Mouse (Mus musculus) layer of hippocampus, adult 9-10 months (tissue): ENCODE data around the gene Upf3b.
A peak's percentile ranks its signal among the peaks of the same experiment; 100 is the strongest.
"Not testable (repeated sequence)": the region's sequence is repeated elsewhere in the genome, so short reads cannot be mapped to it uniquely, and the experiment has no call there.

Experiments used
- DNase-seq: peaks from one replicate; pipeline ENCODE4 v3.0.0; 2022; ENCODE audit warnings: low spot score

Gene Upf3b

GRCm38 (mm10) chrX:37110193-37110880 is at the start of gene Upf3b:
Upf3b (minus strand) TSS chrX:37110322.
- DNase-seq = peak; percentile 76

DNA sequence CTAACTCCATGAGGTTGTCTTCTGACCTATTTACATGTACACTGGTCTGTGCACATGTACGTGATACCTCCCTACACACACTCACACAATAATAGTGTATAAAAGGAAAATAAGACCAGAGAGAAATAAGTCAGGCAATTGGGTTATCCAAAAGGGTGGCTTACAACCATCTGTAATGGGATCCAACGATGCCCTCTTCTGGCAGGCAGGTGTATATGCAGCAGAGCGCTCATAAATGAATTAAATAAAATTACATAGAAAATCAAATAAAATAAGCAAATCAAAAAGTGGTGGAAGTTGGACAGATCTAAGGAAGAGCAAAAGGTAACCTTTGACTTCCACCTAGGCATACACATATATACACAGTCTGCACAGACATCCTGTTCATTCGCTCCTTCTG is 47.7 kb upstream of the Upf3b start:
- DNase-seq = no peak

DNA sequence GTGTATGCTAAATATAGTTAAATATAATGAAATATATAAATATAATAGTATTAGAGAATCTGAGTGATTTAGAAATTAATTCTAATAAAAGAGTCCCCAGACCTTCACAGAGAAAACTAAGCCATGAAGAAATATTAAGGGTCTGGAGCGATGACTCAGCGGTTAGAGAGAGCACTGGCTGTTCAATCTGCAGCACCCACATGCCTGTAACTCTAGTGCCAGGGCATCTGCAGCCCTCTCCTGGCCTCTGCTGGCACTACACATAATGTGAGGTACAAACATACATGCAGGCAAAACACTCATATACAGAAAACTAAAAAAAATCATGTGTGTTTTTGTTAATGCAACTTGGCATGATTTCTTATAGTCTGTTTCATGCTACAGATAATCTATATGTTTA is 34.8 kb upstream of the Upf3b start:
- DNase-seq = no peak

GRCm38 (mm10) chrX:37144498-37144897 is 34.4 kb upstream of the Upf3b start:
- not testable (repeated sequence) for DNase-seq

GRCm38 (mm10) chrX:37141732-37142131 is 31.6 kb upstream of the Upf3b start:
- no peak for DNase-seq

DNA sequence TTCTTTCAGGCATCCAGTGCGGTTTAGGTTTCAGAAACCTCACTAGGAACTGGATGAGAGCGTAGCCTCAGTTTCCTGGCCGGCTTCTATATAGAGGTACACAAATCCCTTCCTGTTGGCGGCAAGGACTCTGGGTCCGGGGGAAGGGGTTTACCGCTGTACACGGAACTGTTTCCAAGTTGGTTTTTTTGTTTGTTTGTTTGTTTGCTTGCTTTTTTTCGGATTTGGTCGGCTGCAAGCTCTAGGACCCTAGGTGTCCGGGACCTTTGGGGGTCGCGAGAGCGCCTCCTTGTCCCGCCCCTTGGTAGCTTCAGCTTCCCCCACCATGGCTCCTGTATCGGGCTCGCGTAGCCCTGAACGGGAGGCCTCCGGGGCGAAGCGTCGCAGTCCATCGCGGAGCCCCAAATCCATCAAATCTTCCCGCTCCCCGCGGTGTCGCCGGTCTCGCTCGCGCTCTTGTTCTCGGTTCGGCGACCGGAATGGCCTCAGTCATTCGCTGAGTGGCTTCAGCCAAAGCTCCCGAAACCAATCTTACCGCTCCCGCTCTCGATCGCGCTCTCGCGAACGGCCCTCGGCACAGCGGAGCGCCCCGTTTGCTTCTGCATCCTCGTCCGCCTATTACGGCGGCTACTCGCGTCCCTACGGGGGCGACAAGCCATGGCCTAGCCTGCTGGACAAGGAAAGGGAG is 16.7 kb upstream of the Upf3b start, which contains the start of gene Nkap:
Gene Nkap, plus strand, starts transcription at position 125 of the 688 bp plus-strand sequence.
- peak; percentile 33 for DNase-seq

DNA sequence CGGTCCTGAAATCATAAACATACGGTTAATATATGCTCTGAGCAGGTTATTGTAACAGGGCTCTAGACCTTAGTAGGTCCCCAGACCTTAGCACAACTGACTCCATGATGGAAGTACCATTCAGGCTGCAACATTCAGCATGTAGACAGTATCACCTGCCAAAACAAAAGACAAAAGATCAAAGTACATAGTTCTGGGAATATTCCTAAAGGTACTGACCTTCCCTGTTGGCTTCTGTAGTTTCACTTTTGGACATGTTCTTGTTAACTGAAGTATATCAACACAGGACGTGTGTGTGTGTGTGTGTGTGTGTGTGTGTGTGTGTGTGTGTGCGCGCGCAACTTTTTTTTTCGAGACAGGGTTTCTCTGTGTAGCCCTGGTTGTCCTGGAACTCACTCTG is 15.4 kb upstream of the Upf3b start:
- no peak for DNase-seq

DNA sequence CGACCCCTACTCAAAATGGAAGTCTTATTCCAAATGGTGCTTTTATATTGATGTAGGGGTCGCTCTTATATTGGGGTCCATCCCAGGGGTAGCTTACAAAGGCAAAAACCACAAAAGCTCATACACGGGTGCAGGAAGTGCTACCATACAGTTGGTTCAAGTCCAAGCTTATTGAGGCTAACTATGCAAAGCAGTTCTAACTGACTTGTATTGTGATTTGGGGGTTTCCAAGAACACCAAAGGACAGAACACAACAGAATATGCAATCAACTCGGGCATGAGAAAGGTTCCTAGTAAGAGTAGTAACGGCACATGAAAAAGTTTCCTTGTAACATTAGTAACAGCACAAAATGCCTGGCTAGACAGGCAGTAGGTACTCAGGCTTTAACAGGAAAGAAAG is 10.1 kb upstream of the Upf3b start:
- no peak for DNase-seq

- no peak for DNase-seq
Measured at GRCm38 (mm10) chrX:37119585-37119984, 9.5 kb upstream of the Upf3b start.

DNA sequence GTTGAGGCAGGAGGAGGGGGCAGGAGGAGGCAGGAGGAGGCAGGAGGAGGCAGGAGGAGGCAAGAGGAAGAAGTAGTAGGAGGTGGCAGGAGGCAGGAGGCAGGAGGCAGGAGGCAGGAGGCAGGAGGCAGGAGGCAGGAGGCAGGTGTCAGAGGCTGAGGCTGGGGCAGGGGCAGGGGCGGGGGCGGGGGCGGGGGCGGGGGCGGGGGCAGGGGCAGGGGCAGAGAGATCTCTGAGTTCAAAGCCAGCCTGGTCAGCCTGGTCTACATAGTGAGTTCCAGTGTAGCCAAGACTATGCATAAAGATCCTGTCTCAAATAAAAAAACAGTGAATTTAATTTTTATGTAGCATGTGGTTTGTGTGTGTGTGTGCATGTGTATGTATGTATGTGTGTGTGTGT is 7.0 kb upstream of the Upf3b start:
- DNase-seq = no peak

DNA sequence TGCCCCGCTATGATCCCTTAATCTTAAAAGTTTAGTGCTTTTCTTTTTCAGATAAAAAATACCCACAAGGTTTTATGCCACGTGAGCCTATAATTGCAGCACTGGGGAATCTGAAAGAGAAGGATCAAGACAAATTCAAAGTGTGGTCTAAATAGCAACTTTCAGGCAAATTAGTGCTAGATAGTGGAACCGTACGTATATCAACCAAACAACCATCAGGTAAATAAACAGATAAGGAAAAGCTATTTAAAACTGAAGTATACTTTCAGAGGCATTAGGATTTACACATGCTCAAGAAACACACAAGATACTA is 715 bp upstream of the Upf3b start:
- no peak for DNase-seq

GRCm38 (mm10) chrX:37109526-37110192 is 463 bp downstream of the Upf3b start:
- no peak for DNase-seq

DNA sequence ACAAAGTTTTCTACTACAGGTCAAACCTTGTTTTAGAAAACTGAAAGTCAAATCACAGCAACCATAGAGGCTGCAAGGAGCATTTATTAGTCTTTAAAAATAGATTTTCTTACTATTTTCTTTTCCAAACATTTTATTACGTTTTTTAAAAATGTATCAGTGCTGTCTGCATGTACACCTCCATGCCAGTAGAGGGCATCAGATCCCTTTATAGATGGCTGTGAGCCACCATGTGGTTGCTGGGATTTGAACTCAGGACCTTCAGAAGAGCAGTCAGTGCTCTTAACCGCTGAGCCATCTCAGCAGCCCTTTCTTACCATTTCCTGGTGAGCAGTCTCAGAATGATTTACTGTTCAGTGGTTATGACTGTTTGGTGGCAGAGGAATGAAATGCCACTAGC is 6.3 kb downstream of the Upf3b start:
- DNase-seq = no peak

DNA sequence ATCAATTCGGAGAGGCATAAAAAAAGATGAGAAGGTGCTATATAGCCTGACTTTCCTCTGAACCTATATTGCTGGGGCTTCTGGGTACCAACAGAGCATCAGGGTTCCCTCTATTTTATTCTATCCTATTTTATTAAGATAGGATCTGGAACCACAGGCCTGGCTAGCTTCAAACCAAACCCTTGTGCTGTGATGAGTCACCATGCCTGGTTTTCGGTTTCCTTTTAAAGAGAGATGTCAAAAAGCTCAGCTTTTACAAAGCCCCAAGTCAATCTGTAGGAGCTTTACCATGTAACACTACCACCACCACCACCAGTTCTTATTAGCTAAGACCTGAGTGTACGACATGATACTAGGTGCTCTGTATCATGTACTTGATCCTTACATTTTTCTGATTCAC is 11.4 kb downstream of the Upf3b start:
- DNase-seq = no peak

- DNase-seq = no peak
Measured at GRCm38 (mm10) chrX:37095106-37095768, 14.9 kb downstream of the Upf3b start.

- DNase-seq = no peak
Measured at GRCm38 (mm10) chrX:37091457-37091856, 18.7 kb downstream of the Upf3b start.

- no peak for DNase-seq
Measured at GRCm38 (mm10) chrX:37088778-37089177, 21.3 kb downstream of the Upf3b start.

GRCm38 (mm10) chrX:37085665-37086064 is 24.5 kb downstream of the Upf3b start:
- no peak for DNase-seq

DNA sequence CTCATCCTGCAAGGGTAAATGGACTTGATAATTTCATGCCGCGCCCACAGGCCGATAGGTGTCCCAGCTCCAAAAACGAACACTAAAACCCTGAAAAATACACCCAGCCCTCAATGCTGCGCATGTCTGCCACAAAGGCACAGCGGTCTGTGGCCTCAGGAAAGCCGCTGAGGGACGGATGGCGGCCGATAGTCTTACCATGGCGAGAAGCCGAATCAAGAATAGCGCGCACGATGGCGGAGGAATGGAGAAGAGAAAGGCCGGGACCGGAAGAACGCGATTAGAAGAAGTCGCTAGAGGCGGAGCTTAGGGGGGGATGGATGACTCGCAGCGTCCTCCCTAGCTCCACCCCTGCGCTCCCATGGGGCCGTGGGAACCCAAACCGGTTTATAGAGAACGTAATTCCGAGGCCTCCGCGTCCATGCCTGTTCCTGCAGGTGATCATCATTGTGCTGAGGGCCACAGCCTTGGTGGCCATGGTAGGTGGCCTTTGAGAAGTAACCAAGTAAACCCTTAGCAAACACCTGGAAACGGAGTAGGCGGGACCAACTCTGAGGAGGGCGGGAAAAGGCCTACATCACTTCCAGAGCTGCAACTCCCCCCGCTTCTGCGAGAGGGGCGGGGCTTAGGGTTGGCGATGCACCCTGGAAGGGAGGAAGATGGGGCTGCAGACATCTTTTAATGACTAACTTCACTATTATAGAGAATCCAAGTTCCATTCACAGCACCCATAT is 25.0 kb downstream of the Upf3b start, which contains the start of gene Rpl39:
Gene Rpl39, minus strand, starts transcription at position 476 of the 734 bp plus-strand sequence.
- DNase-seq = peak; percentile 74

DNA sequence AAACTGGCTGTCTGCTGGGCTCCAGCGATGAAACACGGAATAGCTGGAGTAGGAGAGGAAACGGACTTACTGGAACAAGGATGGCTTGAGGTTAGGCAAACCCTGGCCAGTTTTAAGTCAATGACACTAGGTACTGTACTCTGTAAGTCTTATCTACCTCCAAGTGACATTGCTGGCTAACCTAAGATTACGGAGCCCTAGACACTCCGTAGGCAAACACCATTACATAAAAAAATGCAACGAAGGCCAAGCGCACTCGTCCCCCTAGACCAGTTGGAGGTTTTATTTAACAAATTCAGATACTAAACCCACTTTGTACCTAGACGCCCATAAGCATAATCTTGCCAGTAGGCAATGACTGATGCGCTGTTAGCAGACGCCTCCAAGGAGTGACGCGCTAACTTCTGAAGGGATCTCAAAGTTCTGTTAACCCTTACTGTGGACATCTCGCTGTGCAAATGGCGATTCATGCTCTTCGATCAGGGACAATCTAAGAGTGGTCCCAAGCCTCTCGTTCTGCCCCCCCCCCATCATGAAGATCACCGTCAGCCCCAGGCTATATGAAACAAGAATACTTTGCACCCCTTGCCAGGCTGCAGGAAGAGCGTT is 25.7 kb downstream of the Upf3b start:
- no peak for DNase-seq

DNA sequence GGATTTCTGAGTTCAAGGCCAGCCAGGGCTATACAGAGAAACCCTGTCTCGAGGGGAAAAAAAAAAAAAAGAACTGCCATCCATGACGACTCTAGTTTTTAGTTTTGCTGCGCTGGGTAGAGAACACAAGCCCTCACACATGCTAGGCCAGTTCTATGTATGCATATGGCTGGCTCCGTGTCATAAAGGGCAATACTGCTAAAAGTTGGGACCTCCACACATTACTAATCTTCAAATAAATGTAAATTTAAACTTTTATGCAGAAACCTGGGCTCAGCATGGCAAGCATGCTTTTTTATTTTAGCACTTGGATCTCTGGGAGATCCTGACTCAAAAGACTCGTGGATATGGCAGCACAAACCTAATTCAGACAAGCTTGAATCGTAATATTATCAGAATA is 28.9 kb downstream of the Upf3b start:
- DNase-seq = no peak

- DNase-seq = not testable (repeated sequence)
Measured at GRCm38 (mm10) chrX:37080345-37080744, 29.8 kb downstream of the Upf3b start.
